Mouse (Mus musculus): Measurements from ENCODE around the gene Klc2.

GRCm38 (mm10) chr19:5124055-5124614 lies 5.8 kb upstream of the Klc2 start:
- TF ChIP-seq POLR2A (IDR thresholded peaks at IDR 0.05; ENCODE audit: control insufficient read depth in 1 of 2, insufficient read depth in 1 of 2, low read depth in 1 of 2, low read length in 2 of 2, poor library complexity in 1 of 2) (no peak), EP300 (IDR thresholded peaks at IDR 0.05; ENCODE audit: low read depth in 1 of 2, low read length in 2 of 2) (no peak), CTCF (IDR thresholded peaks at IDR 0.05 in 2 of 3, conservative IDR thresholded peaks at IDR 0.05 in 1 of 3; ENCODE audit: control insufficient read depth in 1 of 3, insufficient read depth in 1 of 3, low read depth in 2 of 3, low read length in 3 of 3, poor library complexity in 1 of 3, severe bottlenecking in 1 of 3) (no peak)

Data from MEL (cell line).